ENCODE assay signal across 8 mouse cellular contexts in genomic region chr9:62342441-62343191, GRCm38 (mm10). TPM values are rescaled to one million over a fixed set of nuclear protein-coding genes. Genes with fewer than 3 reads are reported as not detected.
DNase-seq lines count a peak whose midpoint lies in the region; ATAC-seq and TF ChIP-seq lines count a peak whose summit lies in the region.

No protein-coding gene starts in this region.

- H3K9ac ChIP-seq in ES-E14 (ENCODE audit: insufficient read depth, low read depth, low read length, poor library complexity, severe bottlenecking), result peak overlapping the region; percentile 85
- H3K9ac ChIP-seq in heart, embryonic 16.5 days (ENCODE audit: low read length), result peak overlapping the region; percentile 97

- H3K27me3 ChIP-seq in erythroblast, embryonic 14.5 days (ENCODE audit: control insufficient read depth), result peaks cover 21% of the 10 kb centered on the region
- no peaks in the 10 kb centered on the region for H3K27me3 ChIP-seq in heart, embryonic 16.5 days (ENCODE audit: control insufficient read depth, insufficient read depth, low read length)

- H3K9me3 ChIP-seq in ES-E14 (ENCODE audit: control insufficient read depth, insufficient read depth, low read depth, low read length), result no peaks in the 10 kb centered on the region
- H3K9me3 ChIP-seq in erythroblast, embryonic 14.5 days (ENCODE audit: control insufficient read depth, low read length), result no peaks in the 10 kb centered on the region
- H3K9me3 ChIP-seq in heart, embryonic 16.5 days (replicated peaks; ENCODE audit: control insufficient read depth, low read length), result no peaks in the 10 kb centered on the region

- in situ Hi-C loops in ES-E14 (cut with MboI; ENCODE audit: low sequenced_read_pairs in 2 of 2, unreplicated experiment in 2 of 2), result no loop called here

- peak overlapping the region; percentile 92 to 99 for H3K4me3 ChIP-seq in ES-E14 (ENCODE audit: insufficient read depth in 1 of 2, low read depth in 1 of 2, low read length in 2 of 2, poor library complexity in 1 of 2, severe bottlenecking in 1 of 2)
- peak overlapping the region; percentile 93 for H3K4me3 ChIP-seq in erythroblast, embryonic 14.5 days (replicated peaks)
- H3K4me3 ChIP-seq in heart, embryonic 16.5 days (ENCODE audit: low read length), result peak overlapping the region; percentile 95

- peak overlapping the region; percentile 55 for H3K27ac ChIP-seq in ES-E14 (ENCODE audit: insufficient read depth, low read depth, low read length, poor library complexity, severe bottlenecking)
- H3K27ac ChIP-seq in heart, embryonic 16.5 days (ENCODE audit: low read length), result peak overlapping the region; percentile 99

- ATAC-seq in heart, embryonic 16.5 days (replicated peaks; ENCODE audit: extremely low read depth, insufficient read depth, low FRiP score), result no peak

- peaks cover 8 to 10% of the 10 kb centered on the region in 2 experiments for H3K4me1 ChIP-seq in ES-E14 (ENCODE audit: control insufficient read depth in 2 of 2, insufficient read depth in 2 of 2, low read length in 2 of 2, poor library complexity in 1 of 2)
- peaks cover 74% of the 10 kb centered on the region for H3K4me1 ChIP-seq in erythroblast, embryonic 14.5 days (ENCODE audit: control insufficient read depth)
- peaks cover 40% of the 10 kb centered on the region for H3K4me1 ChIP-seq in heart, embryonic 16.5 days (ENCODE audit: control insufficient read depth, insufficient read depth, low read length)

- H3K36me3 ChIP-seq in ES-E14 (ENCODE audit: control insufficient read depth, insufficient read depth, low read length, poor library complexity, severe bottlenecking), result peaks cover 4% of the 10 kb centered on the region; the same call in 1 of the 2 replicates
- peaks cover 6% of the 10 kb centered on the region for H3K36me3 ChIP-seq in erythroblast, embryonic 14.5 days (ENCODE audit: control insufficient read depth)
- H3K36me3 ChIP-seq in heart, embryonic 16.5 days (ENCODE audit: control insufficient read depth, insufficient read depth), result no peaks in the 10 kb centered on the region

- under 1% methylated on average over 48 of the region's 48 CpGs for WGBS in heart, embryonic 16.5 days

- peak overlapping the region; percentile 84 for H3K4me2 ChIP-seq in heart, embryonic 16.5 days (ENCODE audit: low read depth, low read length)

- DNase-seq in ES-E14 (ENCODE audit: low read depth, low spot score), result no peak
- peak; percentile 72 for DNase-seq in adrenal gland, postnatal 36 days
- DNase-seq in kidney, postnatal 25 days, result peak; percentile 55 to 77
- DNase-seq in lung, postnatal 36 days, result peak; percentile 62
- DNase-seq in ovary, postnatal 36 days (ENCODE audit: low spot score), result peak; percentile 68
- peak; percentile 62 for DNase-seq in urinary bladder, postnatal 14 days (ENCODE audit: low spot score)

TF ChIP-seq in ES-E14, 5 proteins besides CTCF, POLR2A, EP300 and RAD21:
- TF ChIP-seq HCFC1 (IDR thresholded peaks at IDR 0.05; ENCODE audit: borderline replicate concordance, insufficient read depth, low read length) (no peak), ZNF384 (IDR thresholded peaks at IDR 0.05; ENCODE audit: low read depth, low read length) (no peak), CHD2 (IDR thresholded peaks at IDR 0.05; ENCODE audit: low read depth, low read length) (no peak), ZC3H11A (IDR thresholded peaks at IDR 0.05; ENCODE audit: borderline replicate concordance, low read depth, low read length) (no peak), MAFK (IDR thresholded peaks at IDR 0.05; ENCODE audit: insufficient read depth, low read depth, low read length) (no peak)

RNA-seq across cellular contexts. Expression of gene Anp32a, which starts 1.5 kb away (rescaled TPM):
- 93.5 and 96.0 TPM in 2 replicates for total RNA-seq in ES-E14 (2012; rRNA removed)
- 100 to 1,000 TPM; 297 to 341 TPM for total RNA-seq in adrenal gland, postnatal 36 days (2021)
- polyA plus RNA-seq in erythroblast, embryonic 14.5 days (2012), result 15.2 and 17.8 TPM in 2 replicates
- polyA plus RNA-seq in heart, embryonic 16.5 days (2015; fragmentation: Nextera tagmentation; extraction: Ambion mirVana), result 141 and 176 TPM in 2 replicates
